Mouse (Mus musculus): Measurements from ENCODE around the gene Rsrc2. TPM values are rescaled to one million over a fixed set of nuclear protein-coding genes. Genes with fewer than 3 reads are reported as not detected.
"Not testable (repeated sequence)": the region's sequence is repeated elsewhere in the genome, so short reads cannot be mapped to it uniquely, and the experiment has no call there.

Rsrc2 gene
- 85.5 and 93.4 TPM in 2 replicates for total RNA-seq (2015; ENCODE audit: low replicate concordance)
- total RNA-seq (2017; ENCODE audit: low replicate concordance): 185 and 223 TPM in 2 replicates

DNA sequence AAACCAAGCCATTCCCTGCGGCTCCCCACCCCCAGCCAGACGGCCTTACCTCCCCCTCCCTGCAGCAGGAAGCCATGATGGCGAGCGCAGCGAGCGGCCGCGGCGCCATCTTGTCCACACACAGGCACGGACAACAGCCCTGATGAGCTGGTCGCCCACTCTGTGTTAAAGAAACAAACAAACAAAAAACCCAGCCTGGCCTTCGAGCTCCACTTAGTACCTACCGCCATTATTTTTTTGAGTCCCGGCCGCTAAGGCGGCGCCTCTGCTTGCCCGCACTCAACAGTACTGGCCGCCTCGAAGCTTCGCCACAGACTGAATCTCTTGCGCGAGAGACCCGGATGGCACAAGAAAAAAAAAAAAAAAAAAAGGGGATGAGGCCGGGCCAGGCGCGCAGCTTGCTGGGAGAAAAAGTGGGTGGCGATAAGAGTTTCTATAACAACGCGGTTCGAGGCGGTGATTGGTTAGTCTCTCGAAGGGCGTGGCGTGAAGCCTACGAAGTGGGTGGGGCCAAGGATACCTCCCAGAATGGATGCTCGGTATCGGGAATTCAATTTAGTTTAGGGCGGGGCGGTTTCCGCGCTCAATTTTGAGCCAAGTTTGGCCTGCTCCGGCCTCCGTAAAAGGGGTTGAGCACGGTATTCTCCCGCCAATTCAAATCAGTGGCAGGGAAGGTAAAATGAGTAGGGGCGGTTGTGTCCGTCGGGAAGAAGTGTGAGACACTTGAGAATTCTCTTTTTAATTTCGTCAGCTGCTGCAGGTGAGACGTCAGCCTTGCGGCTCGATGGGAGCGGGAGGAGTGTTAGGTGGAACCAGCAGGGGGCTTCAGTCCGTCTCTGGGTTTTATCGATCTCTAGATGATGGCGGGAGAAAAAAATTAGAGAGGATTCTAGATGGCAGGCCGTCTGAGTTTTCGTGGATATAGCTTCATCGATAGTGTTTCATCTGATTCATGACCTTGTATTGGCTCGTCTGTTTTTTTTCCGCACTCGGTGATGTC lies at the start of gene Rsrc2, which contains the start of gene Kntc1:
TSS of gene Rsrc2 (minus strand) at position 350 of the 1,000 bp plus-strand sequence.
TSS of gene Kntc1 (plus strand) at position 652 of the 1,000 bp plus-strand sequence.
- peak; percentile 92 for ATAC-seq (replicated peaks; ENCODE audit: low FRiP score, poor library complexity, severe bottlenecking)

DNA sequence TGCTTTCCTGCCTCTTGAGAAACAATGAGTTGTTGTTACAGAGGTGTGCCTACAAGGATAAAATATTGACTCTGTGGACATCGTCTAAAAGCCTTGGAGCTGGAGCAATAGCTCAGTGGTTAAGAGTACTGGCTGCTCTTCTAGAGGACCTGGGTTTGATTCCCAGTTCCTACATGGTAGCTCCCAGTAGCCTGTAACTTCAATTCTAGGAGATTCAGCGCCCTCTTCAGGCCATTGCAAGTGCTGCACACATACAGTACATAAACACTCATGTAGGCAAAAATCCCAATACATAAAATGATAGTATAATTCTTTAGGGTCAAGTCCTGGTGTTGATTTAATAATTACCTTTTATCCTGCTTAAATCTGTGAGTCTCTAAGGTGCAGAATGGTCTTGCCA lies 43.9 kb upstream of the Rsrc2 start:
- ATAC-seq (replicated peaks; ENCODE audit: low FRiP score, poor library complexity, severe bottlenecking): no peak

- ATAC-seq (replicated peaks; ENCODE audit: low FRiP score, poor library complexity, severe bottlenecking): no peak
Observed at GRCm38 (mm10) chr5:123788976-123789375, 39.8 kb upstream of the Rsrc2 start.

DNA sequence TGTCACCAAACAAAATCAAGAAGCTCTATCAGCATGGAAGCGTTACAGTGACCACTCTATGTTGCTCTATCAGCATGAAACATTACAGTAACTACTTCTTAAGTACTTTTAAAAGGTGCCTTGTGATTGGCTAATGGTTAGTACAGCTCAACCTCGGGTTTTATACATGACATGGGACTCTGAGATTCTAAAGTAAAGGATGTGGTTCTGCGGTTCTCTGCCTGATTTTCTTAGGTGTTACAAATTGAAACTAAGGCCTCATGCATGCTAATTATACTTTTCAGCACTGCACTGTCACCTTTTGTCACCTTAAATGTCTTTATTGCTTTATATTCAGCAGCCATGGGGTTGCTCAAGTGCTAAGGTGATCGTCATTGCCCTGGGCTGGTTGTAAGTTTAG lies 32.6 kb upstream of the Rsrc2 start:
- ATAC-seq (replicated peaks; ENCODE audit: low FRiP score, poor library complexity, severe bottlenecking): no peak

DNA sequence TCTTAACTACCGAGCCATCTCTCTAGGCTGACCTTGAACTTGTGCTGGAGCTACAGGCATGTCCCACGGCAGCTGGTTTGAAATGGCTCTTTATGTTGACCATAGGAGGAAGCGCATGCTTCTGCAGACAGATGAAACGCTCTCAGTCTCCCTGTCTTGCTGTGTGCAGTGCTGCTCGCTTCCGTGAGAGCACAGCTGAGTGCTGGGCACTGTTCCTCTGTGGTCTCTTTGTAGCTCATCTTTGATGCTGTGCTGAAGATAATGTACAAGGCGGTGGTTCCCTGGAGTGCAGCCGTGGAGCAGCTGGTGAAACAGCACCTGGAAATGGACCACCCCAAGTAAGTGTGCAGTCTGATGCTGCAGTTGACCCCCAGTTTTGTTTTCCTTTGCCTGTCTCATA lies 31.5 kb upstream of the Rsrc2 start:
- no peak for ATAC-seq (replicated peaks; ENCODE audit: low FRiP score, poor library complexity, severe bottlenecking)

GRCm38 (mm10) chr5:123773441-123773840 lies 24.2 kb upstream of the Rsrc2 start:
- ATAC-seq (replicated peaks; ENCODE audit: low FRiP score, poor library complexity, severe bottlenecking): no peak

DNA sequence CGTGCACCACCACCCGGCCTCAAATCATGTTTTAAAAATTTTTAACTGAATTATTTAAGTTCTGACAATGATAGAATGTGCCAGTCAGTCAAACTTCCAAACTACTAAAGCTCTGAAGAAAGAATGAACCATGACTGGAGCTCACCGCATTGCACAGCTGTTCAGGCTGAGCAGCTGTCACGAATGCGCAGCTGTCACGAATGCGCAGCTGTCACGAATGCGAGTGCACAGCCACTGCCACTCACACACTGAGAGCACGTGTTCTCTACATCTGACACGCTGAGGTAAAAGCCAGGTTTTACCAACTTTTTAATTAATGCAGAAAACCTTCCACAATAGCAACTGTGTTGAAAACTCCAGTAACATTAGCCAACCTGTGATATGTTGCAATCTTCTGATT lies 17.2 kb upstream of the Rsrc2 start:
- not testable (repeated sequence) for ATAC-seq (replicated peaks; ENCODE audit: low FRiP score, poor library complexity, severe bottlenecking)

- ATAC-seq (replicated peaks; ENCODE audit: low FRiP score, poor library complexity, severe bottlenecking): no peak
Observed at GRCm38 (mm10) chr5:123765506-123765905, 16.3 kb upstream of the Rsrc2 start.

- no peak for ATAC-seq (replicated peaks; ENCODE audit: low FRiP score, poor library complexity, severe bottlenecking)
Observed at GRCm38 (mm10) chr5:123748339-123749064, 712 bp downstream of the Rsrc2 start.

DNA sequence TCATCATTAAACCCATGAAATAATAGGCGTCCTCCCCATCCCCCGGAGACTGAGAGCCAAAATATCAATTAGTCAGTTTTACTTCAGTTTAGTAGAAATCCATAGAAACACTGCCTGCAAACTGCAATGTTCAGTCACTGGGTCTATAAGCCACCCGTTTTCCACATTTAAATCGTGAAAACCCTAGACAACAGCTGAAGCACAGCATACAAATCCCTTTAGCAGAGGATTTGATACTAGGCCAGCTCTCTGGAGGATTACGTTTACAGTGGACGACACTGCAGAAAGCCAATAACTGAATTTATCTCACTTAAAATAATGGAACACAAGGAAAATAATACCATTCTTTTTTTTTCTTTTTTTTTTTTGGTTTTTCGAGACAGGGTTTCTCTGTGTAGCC lies 1.6 kb downstream of the Rsrc2 start:
- ATAC-seq (replicated peaks; ENCODE audit: low FRiP score, poor library complexity, severe bottlenecking): no peak

- no peak for ATAC-seq (replicated peaks; ENCODE audit: low FRiP score, poor library complexity, severe bottlenecking)
Observed at GRCm38 (mm10) chr5:123746253-123746652, 3.0 kb downstream of the Rsrc2 start.

- no peak for ATAC-seq (replicated peaks; ENCODE audit: low FRiP score, poor library complexity, severe bottlenecking)
Observed at GRCm38 (mm10) chr5:123744358-123744757, 4.9 kb downstream of the Rsrc2 start.

DNA sequence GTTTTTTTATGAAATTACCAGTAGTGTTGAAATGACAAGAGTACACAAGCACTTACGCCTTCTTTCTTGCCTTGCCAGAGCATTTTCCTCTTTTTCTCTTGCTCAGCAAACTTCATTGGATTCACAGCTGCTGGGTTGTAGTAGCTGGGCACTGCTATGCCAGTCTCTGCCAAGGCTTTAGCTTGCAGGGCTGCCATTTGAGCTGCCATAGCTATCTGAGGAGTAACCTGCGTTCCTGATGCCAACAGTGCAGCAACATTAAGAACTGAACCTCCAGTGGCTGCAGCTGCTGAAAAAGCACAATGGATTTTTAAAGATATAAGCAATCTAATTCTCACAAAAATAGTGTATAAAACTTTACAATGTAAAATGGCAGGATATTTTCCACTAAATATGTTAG lies 18.2 kb downstream of the Rsrc2 start:
- no peak for ATAC-seq (replicated peaks; ENCODE audit: low FRiP score, poor library complexity, severe bottlenecking)

DNA sequence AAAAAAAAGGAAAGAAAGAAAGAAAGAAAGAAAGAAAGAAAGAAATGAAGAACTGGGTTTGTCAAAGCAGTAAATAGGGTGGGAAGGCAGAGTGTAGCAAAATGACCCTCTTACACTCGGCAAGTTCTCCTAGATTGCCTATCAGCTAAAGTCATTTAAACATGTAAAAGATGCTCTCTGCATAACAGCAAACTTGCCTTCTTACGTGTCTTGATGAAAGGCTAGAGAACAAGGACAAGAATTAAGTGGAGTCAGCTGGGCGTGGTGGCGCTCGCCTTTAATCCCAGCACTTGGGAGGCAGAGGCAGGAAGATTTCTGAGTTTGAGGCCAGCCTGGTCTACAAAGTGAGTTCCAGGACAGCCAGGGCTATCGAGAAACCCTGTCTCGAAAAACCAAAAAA lies 25.4 kb downstream of the Rsrc2 start:
- ATAC-seq (replicated peaks; ENCODE audit: low FRiP score, poor library complexity, severe bottlenecking): not testable (repeated sequence)

DNA sequence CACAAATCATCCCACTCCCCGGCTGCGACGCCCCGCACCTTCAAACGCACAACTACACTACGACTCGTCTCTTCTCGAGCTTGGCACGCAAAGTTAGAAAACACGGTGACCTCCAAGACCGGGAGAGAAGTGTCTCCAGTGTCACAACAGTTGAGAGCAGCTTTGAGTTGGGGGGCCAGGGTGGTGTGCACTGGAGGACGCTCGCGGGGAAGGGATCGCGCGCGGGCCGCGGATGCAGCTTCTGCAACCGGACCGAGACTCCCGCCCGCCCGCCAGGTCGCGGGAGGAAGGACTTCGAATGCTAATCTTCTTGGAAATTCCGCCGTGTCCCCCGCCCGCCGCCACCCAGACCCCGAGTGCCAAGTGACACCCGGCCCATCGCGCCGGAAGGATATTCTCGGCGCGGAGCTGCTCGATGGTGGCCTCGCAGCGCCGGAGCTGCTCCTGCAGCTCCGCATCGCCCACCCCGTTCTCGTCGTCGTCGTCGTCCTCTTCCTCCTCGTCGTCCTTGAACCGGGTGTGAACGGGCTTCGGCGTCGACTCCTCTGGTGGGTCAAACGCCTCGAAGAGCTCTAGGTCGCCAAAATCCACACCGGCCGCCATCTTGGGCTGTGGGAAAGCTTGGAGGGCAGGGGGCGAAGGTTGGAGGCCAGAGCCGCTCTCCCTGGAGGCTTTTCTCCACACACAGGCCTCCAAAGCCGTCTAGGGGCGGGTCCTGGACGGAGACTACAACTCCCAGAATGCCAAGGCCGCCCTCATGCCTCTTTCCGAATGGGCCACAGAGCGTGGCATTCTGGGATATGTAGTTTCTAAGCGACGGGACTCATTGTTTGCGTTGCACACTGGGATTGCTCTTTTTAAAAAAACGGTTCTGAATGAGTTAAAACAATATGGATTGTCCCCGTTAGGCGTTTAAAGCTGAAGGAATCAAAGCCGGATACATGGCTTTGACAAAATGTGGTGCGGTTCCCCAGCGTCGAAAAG lies 28.6 kb downstream of the Rsrc2 start, which contains the start of gene Zcchc8:
TSS of gene Zcchc8 (minus strand) at position 773 of the 984 bp plus-strand sequence.
- peak; percentile 98 for ATAC-seq (replicated peaks; ENCODE audit: low FRiP score, poor library complexity, severe bottlenecking)

DNA sequence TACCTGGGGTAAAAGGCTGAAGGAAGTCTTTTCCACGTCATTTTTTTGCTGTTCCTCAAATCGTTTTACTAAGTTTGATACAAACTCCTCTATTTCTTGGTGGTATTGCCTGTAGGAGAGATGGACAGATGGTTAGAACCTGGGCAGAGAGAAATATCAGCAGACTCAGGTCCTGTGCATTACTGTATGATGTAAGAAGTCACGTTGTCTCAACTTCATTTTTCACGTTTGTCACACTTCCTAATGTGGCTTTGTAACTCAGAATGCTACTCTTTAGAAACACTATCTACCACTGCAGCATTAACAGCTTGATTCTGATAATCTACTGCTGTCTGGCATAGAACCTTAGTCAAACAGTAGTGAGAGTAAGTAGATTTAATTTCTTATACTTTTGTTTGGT lies 34.6 kb downstream of the Rsrc2 start:
- no peak for ATAC-seq (replicated peaks; ENCODE audit: low FRiP score, poor library complexity, severe bottlenecking)

DNA sequence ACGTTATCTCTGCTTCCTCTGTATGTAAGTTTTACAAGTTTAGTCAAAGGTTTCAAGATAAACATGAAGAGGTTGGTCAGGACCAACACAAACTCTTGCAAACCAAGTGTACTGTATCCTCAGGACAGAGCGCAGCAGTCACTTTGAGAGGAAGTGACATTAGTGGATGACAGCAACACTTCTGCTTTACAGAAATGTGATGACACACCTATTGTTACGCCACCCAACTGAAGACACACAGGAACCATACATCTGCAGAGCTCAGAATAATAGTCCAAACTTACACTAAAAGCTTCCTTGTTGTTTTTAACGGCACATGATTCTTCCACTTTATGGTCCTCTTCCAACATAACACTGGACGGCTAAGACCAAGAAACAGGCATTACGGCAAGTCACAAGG lies 35.4 kb downstream of the Rsrc2 start:
- ATAC-seq (replicated peaks; ENCODE audit: low FRiP score, poor library complexity, severe bottlenecking): no peak

DNA sequence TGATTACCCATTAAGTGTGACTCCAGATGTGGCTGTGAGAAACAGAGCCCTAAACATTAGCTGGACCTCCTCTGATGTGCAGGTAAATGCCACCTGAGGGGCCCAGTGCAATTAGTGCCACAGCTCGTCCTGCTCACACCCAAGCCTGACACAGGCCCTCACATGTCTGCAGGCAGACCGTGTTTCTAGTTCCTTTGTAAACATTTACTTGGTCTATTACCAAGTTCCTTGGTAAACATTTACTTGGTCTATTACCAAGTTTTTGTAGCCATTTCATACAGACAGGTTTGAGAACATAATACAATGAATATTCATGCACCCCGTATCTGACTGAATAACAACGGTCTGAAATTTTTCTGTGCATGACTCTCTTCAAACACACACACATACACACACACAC lies 39.6 kb downstream of the Rsrc2 start:
- ATAC-seq (replicated peaks; ENCODE audit: low FRiP score, poor library complexity, severe bottlenecking): no peak

GRCm38 (mm10) chr5:123708598-123708997 lies 40.6 kb downstream of the Rsrc2 start:
- no peak for ATAC-seq (replicated peaks; ENCODE audit: low FRiP score, poor library complexity, severe bottlenecking)
